Comparison of ENCODE assay signal across 9 mouse cellular contexts in genomic region chr1:63182636-63183270, GRCm38 (mm10). TPM values are rescaled to one million over a fixed set of nuclear protein-coding genes. Genes with fewer than 3 reads are reported as not detected.
DNase-seq lines count a peak whose midpoint lies in the region; ATAC-seq and TF ChIP-seq lines count a peak whose summit lies in the region.
"Had no signal": no experiment of that assay in that cellular context is flagged by ENCODE, and none has a peak within 500 bp of the region (broad histone marks: within the 10 kb centered on the region; RNA-seq: fewer than 3 reads in every experiment).

No protein-coding gene starts in this region.

- DNase-seq in adrenal gland, adult 18-20 months (ENCODE audit: low spot score in 2 of 2) = peak; percentile 41 to 54
- DNase-seq in adrenal gland, postnatal 4 days (ENCODE audit: low spot score in 2 of 2) = no peak
- DNase-seq in 3T3-L1 (ENCODE audit: low read depth, low spot score) = peak; percentile 75
- peak; percentile 77 for DNase-seq in brain, embryonic 14.5 days (ENCODE audit: low read depth)
- DNase-seq in forebrain, embryonic 14.5 days (ENCODE audit: low spot score) = peak; percentile 76
- peak; percentile 30 to 78 for DNase-seq in kidney, postnatal 36 days
- DNase-seq in lung, postnatal 10 days = peak; percentile 59
- DNase-seq in skeletal muscle tissue, adult 2 months (ENCODE audit: low read depth, low spot score) = peak; percentile 11

- no peak overlapping the region for H3K27ac ChIP-seq in forebrain, embryonic 14.5 days (ENCODE audit: low read depth, low read length)

- H3K36me3 ChIP-seq in forebrain, embryonic 14.5 days (ENCODE audit: control insufficient read depth, insufficient read depth, low read length) = peaks cover 25% of the 10 kb centered on the region

- H3K9me3 ChIP-seq in forebrain, embryonic 14.5 days (replicated peaks; ENCODE audit: control insufficient read depth, low read length) = no peaks in the 10 kb centered on the region

- TF ChIP-seq CTCF in brain, embryonic 14.5 days (IDR thresholded peaks at IDR 0.05; ENCODE audit: borderline replicate concordance, extremely low read depth, insufficient read depth, insufficient read length) = peak; percentile 52; the same call in 1 of the 2 replicates

- H3K4me3 ChIP-seq in forebrain, embryonic 14.5 days (ENCODE audit: low read depth, low read length) = no peak overlapping the region

- H3K4me1 ChIP-seq in forebrain, embryonic 14.5 days (ENCODE audit: control insufficient read depth, insufficient read depth, low read length) = peaks cover 5% of the 10 kb centered on the region; the same call in 1 of the 2 replicates

- no peak overlapping the region for H3K4me2 ChIP-seq in forebrain, embryonic 14.5 days (ENCODE audit: low read length)

- no peak overlapping the region for H3K9ac ChIP-seq in forebrain, embryonic 14.5 days (ENCODE audit: low read length)

- H3K27me3 ChIP-seq in forebrain, embryonic 14.5 days (replicated peaks; ENCODE audit: control insufficient read depth, insufficient read depth, low read length) = no peaks in the 10 kb centered on the region

- WGBS in forebrain, embryonic 14.5 days = 54% methylated on average over 10 of the region's 10 CpGs

- TF ChIP-seq POLR2A in brain, embryonic 14.5 days (IDR thresholded peaks at IDR 0.05; ENCODE audit: borderline replicate concordance, extremely low read depth, insufficient read depth, insufficient read length, poor library complexity, severe bottlenecking) = no peak

- no peak for ATAC-seq in forebrain, embryonic 14.5 days

RNA-seq across cellular contexts. Expression of gene Ndufs1, which starts 6.1 kb away (rescaled TPM):
- 100 to 1,000 TPM; 272 to 350 TPM for total RNA-seq in adrenal gland, adult 18-20 months (2021)
- total RNA-seq in adrenal gland, postnatal 4 days (2021) = 100 to 1,000 TPM; 207 to 213 TPM
- polyA plus RNA-seq in brain, embryonic 14.5 days (2012; rRNA removed) = 87.9 and 93.3 TPM in 2 replicates
- polyA plus RNA-seq in forebrain, embryonic 14.5 days (2014; fragmentation: Nextera tagmentation; extraction: Ambion mirVana) = 118 and 126 TPM in 2 replicates

RNA-seq across cellular contexts. Expression of gene Eef1b2, which starts 6.1 kb away (rescaled TPM):
- 100 to 1,000 TPM; 584 to 627 TPM for total RNA-seq in adrenal gland, adult 18-20 months (2021)
- 100 to 1,000 TPM; 864 to 879 TPM for total RNA-seq in adrenal gland, postnatal 4 days (2021)
- polyA plus RNA-seq in brain, embryonic 14.5 days (2012; rRNA removed) = 438 and 493 TPM in 2 replicates
- polyA plus RNA-seq in forebrain, embryonic 14.5 days (2014; fragmentation: Nextera tagmentation; extraction: Ambion mirVana) = 531 and 625 TPM in 2 replicates

RNA-seq across cellular contexts. Expression of gene Gpr1, which starts 31.6 kb away (rescaled TPM):
- total RNA-seq in adrenal gland, adult 18-20 months (2021) = under 1 TPM; 0.26 to 0.43 TPM
- total RNA-seq in adrenal gland, postnatal 4 days (2021) = under 1 TPM; 0.20 to 0.53 TPM
- 0.26 and 0.45 TPM in 2 replicates for polyA plus RNA-seq in brain, embryonic 14.5 days (2012; rRNA removed)
- 0.40 and 0.72 TPM in 2 replicates for polyA plus RNA-seq in forebrain, embryonic 14.5 days (2014; fragmentation: Nextera tagmentation; extraction: Ambion mirVana)
- polyA plus RNA-seq: lung, embryonic 16.5 days had no signal

Comparison
In these comparisons a context has a peak if more than half of its experiments do, and no peak if none do; other contexts are left out.
1. DNase-seq: peak in adrenal gland, adult 18-20 months (2 of 2), 3T3-L1 (single experiment), brain, embryonic 14.5 days (single experiment), forebrain, embryonic 14.5 days (single experiment), kidney, postnatal 36 days (2 of 2), lung, postnatal 10 days (single experiment) and skeletal muscle tissue, adult 2 months (single experiment); none in adrenal gland, postnatal 4 days (0 of 2).